Mouse (Mus musculus) erythroblast, embryonic 14.5 days (primary cell): ENCODE measurements at regions not wholly inside any gene's neighbourhood (a gene's known extent, or its start where the extent isn't known, plus 50 kb on each side); places are given as distances from the start of the nearest gene placed in this dataset.
"Not testable (repeated sequence)": the region's sequence is repeated elsewhere in the genome, so short reads cannot be mapped to it uniquely, and the experiment has no call there.

Experiments
- H3K27me3 ChIP-seq: 2 replicates; pipeline ENCODE4 v1.6.1; 2012; ENCODE audit warnings: inconsistent platforms; ENCODE audit not compliant: control insufficient read depth
- H3K36me3 ChIP-seq: 2 replicates; pipeline ENCODE4 v1.6.1; 2012; ENCODE audit warnings: mild to moderate bottlenecking, inconsistent platforms; ENCODE audit not compliant: control insufficient read depth
- H3K4me1 ChIP-seq: 2 replicates; pipeline ENCODE4 v1.6.1; 2012; ENCODE audit warnings: inconsistent platforms; ENCODE audit not compliant: control insufficient read depth
- H3K4me3 ChIP-seq: replicated peaks from 2 replicates; pipeline ENCODE3; 2012; ENCODE audit warnings: moderate library complexity, mild to moderate bottlenecking, inconsistent platforms
- H3K9me3 ChIP-seq: 2 replicates; pipeline ENCODE4 v1.6.1; 2012; ENCODE audit warnings: low read length, inconsistent platforms, mixed read lengths; ENCODE audit not compliant: control insufficient read depth
- GATA1 ChIP-seq: IDR thresholded peaks from 2 replicates; pipeline ENCODE4 v1.6.1; 2012; ENCODE audit warnings: low read length, inconsistent platforms, mixed read lengths
- TAL1 ChIP-seq: IDR thresholded peaks from 3 replicates; pipeline ENCODE4 v1.6.1; 2012; ENCODE audit warnings: low read length, inconsistent platforms, mixed read lengths

GRCm38 (mm10) chr12:114615712-114616111 is 1072.0 kb downstream of the Adam6a start:
- Histone ChIP-seq H3K9me3 (peaks cover 2% of the 10 kb centered on the region; the same call in 1 of the 2 replicates), H3K4me3 (no peak overlapping the region), H3K4me1 (no peaks in the 10 kb centered on the region), H3K27me3 (no peaks in the 10 kb centered on the region), H3K36me3 (no peaks in the 10 kb centered on the region)
- no peak for TF ChIP-seq GATA1
- TF ChIP-seq TAL1 = no peak

DNA sequence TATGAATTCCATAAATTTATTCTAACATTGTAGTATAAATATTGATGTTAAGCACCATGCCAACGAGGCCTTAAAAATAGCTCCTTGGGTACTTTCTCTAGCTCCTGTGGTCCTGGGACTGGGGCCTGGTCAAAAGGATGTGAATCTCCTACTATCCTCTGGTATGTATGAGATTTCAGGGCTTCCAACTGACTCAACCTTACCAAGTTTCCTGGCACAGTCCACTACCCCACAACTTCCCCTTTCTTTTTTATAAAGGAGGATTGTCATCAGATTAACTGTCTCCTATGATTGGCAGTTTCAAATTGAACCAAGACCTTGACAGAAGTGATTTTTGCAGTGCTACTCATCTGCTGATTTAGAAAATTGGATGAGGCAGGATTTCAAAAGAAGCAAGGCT is 1097.4 kb downstream of the Adam6a start:
- Histone ChIP-seq H3K9me3 (no peaks in the 10 kb centered on the region), H3K4me1 (no peaks in the 10 kb centered on the region), H3K4me3 (no peak overlapping the region), H3K27me3 (no peaks in the 10 kb centered on the region), H3K36me3 (no peaks in the 10 kb centered on the region)
- TF ChIP-seq TAL1 (no peak), GATA1 (no peak)

DNA sequence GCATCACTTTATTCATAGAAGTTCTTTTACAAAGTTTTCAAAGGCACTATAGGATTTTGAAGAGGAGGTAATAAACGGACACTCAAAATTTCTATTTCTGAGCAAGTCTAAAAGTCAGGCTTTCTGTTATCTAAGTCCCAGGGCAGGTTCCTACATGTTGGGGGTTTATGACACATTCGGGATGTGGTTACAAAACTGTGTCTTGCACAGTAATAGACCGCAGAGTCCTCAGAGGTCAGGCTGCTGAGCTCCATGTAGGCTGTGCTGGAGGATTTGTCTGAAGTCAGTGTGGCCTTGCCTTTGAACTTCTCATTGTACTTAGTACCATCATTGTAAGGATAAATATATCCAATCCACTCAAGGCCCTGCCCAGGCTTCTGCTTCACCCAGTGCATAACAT is 1102.7 kb downstream of the Adam6a start:
- no peak overlapping the region for H3K4me3 ChIP-seq
- H3K4me1 ChIP-seq = no peaks in the 10 kb centered on the region
- 0 out of 2 replicates have a peak, but pooled peaks cover 2% of the 10 kb centered on the region for H3K9me3 ChIP-seq
- H3K36me3 ChIP-seq = no peaks in the 10 kb centered on the region
- TF ChIP-seq GATA1 (no peak), TAL1 (no peak)
- no peaks in the 10 kb centered on the region for H3K27me3 ChIP-seq

DNA sequence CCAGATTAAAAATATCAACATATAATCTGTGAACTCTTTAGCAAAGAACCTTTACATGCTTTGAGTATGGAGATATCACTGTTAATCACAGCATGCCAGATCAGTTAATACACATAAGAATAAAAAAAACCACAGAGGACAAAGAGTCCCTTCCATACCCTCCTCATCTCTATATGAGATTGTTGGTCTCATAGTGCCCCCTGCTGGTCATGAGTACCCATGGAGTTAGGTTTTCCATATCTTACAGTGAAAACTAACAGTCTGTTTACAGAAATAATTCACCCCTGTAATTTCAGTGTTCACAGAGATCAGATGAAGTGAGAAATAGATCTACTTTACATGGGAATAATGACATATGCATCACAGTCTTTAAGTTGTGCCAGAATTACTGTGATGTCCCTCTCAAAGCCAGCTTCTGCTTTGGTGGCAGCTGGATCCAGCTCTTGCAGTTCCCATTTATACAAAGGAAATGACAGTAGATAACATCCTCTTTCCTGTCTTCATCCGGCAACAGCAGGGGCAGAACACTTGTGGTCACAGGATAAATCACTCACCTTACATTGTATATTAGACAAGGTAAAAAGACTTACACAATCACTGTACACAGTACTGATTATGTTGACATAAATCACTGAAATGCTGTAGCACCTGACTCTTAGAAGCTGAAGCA is 1106.9 kb downstream of the Adam6a start:
- H3K27me3 ChIP-seq, H3K4me3 ChIP-seq: not testable (repeated sequence)

GRCm38 (mm10) chr12:114657134-114657533 is 1113.4 kb downstream of the Adam6a start:
- not testable (repeated sequence) for H3K4me3 ChIP-seq, H3K27me3 ChIP-seq, H3K4me1 ChIP-seq, H3K9me3 ChIP-seq, H3K36me3 ChIP-seq

More for the DNA sequence above, 1106.9 kb downstream of the Adam6a start:
- H3K4me1 ChIP-seq, H3K36me3 ChIP-seq, H3K9me3 ChIP-seq: not testable (repeated sequence)
